Mouse (Mus musculus) A20 (cell line): ENCODE measurements at regions not wholly inside any gene's neighbourhood (a gene's known extent, or its start where the extent isn't known, plus 50 kb on each side); places are given as distances from the start of the nearest gene placed in this dataset.
"Not testable (repeated sequence)": the region's sequence is repeated elsewhere in the genome, so short reads cannot be mapped to it uniquely, and the experiment has no call there.

ENCODE experiments used
- DNase-seq: peaks from one replicate; pipeline ENCODE4 v3.0.0-alpha.2; 2011; ENCODE audit warnings: low read depth, low spot score

DNA sequence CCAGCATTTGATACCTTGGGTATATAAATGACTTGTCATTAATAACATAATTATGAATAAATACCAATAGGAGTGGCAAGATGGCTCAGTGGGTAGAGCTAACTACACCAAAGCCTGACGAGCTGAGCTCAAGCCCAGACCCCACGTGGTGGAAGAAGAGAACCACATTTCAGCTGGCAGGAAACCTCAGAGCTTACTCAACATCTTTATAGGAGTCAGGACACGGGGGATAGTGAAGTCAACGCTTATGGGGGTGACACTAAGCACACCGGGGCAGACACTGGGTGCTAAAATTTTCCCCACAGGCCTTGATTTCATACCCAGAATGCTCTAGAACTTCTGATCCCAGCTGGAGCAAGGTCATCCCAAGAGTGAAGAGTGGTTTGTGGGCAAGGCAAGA is 259.3 kb downstream of the Setd4 start:
- DNase-seq: no peak

DNA sequence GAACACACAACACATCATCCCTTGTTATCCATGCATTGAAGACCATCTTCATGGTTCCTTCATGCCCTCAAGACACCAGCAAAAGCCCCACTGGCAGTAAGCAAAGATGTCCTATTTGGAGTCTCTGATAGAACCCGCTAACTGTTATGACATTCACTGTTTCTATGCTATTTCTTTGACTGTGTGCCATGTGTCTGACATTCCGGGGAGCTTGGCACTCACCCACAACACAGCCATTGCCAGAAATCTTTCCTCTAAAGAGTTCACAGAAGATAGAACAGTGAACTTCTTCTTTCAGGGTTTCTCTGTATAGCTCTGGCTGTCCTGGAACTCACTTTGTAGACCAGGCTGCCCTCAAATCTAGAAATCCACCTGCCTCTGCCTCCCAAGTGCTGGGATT is 261.2 kb downstream of the Setd4 start:
- no peak for DNase-seq

DNA sequence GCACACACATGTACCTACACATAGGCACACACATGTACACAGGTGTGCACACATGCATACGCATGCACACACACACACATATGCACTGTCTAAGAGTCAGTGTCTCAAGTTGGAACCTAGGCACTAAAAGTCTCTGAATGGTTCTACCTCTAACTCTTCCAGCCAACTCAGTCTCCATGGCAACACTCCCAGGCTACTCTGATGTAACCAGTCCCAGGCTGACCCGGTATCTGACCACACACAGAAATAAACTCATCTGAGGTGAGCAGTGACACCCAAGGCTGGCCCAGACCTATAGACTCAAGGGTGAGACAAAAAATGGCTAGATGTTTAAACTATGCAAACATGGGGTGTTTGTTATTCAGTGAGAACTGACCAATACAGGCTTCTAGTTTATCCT is 262.1 kb downstream of the Setd4 start:
- no peak for DNase-seq

DNA sequence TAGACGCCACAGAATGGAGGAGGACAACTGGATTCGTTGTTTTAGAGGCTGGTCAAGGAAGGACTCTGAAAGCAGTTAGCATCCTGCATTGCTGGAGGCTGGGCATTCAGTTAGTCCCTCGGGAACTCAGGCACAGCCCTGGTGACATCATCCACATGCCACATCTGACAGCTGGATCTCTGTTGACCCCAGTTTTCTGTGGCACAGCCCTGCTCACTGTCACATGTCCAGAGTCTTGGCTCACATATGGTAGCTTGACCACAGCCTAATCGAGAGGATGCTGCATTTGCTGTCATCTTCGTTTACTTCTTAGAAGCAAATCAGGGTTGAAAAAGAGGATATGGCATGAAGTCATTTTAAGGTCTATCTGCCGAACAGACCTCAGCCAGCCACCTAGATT is 265.1 kb downstream of the Setd4 start:
- no peak for DNase-seq

DNA sequence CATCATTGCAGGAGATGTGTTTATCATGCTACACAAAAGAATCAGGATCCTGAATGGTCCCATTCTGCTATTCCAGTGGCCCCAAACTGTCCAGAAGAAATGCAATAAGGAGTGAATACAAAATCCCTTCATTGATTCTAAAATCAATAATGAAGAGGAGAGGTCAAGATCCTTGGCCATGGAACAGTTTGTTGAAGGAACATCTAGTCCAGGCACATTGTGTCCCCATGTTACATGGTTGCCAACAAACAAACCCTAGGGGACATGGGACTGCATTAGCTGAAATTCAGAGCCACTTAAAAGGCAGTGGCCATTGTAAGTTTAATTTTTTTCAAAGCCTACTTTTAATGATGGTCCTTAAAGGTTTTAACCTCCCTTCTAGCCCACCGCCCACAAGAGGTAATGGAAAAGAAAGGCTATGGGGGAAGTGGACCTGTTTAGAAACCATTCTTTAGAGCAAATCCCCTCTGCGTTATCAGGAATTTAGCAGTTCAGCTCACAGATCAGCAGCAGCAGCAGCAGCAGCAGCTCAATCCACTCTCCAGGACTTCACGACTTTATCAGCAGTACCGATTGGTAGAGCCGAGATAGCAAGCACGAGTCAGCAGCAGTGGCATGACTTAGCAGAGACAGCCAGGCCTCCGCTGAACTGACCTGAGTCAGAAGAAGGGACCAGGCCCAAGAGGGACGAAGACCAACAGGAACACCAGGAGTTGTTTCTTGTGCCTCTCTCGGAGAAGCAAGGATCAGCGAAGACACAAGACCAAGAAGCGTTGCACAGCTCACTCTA is 268.3 kb downstream of the Setd4 start:
- DNase-seq: no peak

DNA sequence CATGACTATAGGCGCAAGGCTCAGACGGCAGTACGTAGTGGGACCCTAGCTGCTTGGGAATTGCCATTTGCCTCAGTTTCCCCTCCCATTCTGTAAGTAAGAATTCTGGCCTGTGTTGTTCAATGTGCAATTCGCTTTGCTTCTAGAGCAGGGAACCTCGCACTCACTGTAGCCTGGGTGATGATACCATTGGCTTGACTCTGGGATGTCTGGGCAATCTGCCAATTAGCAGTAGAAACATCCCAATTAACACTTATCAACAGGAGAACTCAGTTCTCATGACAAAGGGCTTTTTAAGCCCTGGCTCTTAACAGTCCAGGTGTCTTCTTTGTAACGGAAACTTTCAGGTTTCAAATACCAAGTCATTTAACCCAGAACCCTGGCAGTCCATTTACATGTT is 270.2 kb downstream of the Setd4 start:
- DNase-seq: no peak

DNA sequence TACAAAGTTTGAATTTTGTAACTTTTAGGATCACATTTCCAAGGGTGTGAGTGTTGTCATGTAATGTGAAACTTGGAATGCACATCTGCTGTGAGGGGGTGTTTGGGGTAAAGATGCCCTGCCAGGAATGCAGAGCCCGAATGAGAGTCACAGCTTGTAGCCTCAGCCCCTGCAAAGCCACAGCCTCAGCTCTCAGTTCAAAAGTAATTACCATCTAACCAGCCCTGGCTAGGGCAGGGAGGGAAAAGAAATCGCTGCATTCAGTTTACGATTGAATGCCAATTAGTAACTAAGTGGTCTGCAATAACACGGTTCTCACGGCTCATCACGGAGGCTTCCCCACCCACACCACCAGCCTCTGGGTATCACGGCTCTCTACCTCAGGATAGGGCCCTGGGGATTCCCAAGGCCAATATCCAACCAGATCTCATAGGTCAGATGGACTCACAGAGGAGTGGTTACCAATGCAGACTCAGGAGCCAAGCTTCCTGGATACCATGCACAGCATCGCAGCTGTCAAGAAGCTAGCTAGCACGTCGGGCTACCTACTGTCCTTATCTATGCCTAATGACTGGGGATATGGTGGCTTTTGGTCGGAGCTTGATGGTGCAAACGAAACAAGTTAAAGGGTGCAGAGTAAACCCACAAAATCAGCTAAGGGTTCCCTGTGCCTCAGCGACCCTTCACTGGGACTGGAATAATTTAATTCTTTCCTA is 275.0 kb downstream of the Setd4 start:
- DNase-seq: no peak

DNA sequence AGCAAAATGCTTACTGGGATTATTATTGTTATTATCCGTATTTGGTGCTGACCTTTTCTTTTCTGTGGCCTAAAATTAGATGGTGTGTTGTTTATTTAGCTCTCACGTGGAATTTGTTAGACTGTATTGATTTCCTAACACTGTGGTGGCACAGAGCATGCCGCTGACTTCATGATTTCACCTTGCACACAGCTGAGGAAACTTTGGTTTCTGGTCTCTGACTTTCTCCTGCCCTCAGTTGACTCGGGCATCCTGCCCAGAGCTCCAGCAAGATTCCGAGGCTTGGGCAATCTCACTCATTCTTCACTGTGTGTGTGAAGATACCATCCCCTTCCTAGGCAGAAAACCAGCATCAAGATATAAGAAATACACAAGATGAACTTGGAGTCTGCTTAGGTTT is 279.0 kb downstream of the Setd4 start:
- DNase-seq: no peak

DNA sequence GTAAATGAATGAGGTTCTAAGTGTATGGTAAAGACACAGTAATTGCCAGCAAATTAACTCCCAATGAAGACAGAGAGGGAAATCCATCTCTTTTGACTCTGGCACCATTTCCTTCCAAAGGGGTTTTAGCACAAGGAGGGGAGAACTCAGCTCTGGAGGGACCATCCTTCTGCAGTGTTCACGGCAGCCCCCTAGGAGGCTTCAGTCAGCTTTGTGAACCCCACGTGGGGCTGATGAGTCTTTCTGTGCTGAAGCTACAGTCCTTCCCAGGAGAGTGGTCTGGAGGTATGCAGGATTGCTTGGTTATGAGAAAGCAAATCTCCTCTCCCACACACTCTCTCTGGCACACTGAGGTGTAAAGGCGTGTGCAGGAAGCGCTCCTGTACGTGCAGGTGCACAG is 280.7 kb downstream of the Setd4 start:
- DNase-seq: no peak

DNA sequence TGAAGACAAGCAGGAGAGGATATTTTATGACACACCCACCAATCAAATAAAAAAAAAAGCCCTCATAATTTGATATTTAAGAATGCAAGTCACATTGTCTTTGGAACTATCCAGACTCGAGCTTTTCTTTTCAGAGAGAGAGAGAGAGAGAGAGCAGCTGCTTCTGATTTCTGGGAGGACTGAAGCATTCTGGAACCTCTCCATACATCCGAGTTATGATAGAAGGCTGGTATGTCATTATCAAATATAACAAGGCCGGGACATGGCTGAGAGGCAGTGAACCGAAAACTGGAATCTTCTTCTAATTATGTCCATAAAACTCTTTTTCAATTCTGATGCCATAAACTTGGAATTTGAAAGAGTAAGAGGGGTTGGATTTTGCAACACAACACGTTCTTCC is 284.3 kb downstream of the Setd4 start:
- DNase-seq: no peak

DNA sequence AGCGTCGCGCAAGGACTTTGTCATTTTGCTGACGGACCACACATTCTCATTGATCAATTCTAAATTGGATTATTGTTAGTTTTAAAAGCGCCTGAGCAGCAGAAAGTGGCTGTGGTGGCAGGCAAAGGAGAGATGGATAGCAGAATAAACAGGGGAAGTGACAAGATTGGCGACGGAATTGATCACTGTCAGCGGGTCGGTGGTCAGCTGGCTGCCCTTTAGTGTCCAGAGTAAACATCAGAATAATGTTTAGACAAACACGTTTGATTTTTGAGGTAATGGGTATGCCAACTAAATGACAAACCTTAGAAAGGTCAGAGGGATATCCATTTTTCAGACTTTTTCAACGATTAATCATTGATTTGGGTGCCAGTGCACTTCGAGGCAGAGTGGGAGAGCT is 292.2 kb downstream of the Setd4 start:
- DNase-seq: no peak

DNA sequence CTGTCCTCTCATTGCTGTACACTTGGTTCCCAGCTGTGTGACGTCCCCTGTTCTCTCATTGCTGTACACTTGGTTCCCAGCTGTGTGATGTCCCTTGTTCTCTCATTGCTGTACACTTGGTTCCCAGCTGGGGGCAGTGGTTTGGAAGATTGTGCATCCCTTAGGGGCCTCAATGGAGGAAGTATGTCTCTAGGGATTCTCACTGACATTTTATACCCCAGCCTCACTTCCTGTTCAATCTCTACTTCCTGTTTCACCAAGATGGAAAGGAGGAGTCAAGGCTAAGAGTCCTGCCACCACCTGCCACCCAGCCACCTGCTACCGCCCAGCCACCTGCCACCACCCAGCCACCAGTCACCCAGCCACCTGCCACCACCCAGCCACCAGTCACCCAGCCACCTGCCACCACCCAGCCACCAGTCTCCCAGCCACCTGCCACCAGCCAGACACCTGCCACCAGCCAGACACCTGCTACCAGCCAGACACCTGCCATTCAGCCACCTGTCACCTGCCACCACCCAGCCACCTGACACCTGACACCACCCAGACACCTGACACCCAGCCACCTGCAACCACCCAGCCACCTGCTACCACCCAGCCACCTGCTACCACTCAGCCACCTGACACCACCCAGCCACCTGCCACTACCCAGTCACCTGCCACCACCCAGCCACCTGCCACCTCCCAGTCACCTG is 295.1 kb downstream of the Setd4 start:
- DNase-seq: no peak

DNA sequence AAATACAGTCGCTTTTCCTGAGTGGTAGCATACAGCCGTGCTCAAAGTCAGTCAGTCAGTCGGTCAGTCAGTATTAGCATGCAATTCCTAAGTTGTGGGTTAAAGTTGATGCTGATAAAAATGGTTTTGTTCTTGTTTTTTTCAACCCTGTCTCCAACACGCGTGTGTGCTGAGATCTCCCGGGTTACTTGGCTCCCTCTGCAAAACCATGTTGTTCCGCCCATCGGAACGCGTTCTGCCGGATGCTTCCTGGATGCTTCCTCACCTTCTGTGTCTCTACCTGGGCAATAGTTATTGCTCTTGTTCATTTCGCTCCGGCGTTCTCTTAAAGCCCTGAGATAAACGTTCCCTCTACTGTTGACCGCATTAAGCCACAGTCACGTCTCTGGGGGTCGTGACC is 296.9 kb downstream of the Setd4 start:
- DNase-seq: no peak

DNA sequence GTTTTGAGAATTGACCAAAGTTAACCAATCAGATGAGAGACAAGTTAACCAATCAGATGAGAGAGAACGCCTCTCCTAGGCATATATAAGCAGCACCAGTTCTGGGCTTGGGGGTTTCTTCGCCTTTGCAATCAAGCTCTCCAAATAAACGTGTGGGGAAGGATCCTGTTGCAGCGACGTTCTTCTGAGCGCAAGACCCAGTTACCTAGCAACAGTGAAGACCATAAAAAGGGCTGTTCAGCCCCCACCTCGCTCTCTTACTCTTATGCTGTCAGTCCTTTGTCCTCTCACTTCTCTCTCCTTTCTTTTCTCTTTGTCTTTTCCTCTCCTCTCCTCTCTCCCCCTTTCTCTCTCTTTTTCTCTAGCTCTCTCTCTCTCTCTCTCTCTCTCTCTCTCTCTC is 297.7 kb downstream of the Setd4 start:
- not testable (repeated sequence) for DNase-seq

DNA sequence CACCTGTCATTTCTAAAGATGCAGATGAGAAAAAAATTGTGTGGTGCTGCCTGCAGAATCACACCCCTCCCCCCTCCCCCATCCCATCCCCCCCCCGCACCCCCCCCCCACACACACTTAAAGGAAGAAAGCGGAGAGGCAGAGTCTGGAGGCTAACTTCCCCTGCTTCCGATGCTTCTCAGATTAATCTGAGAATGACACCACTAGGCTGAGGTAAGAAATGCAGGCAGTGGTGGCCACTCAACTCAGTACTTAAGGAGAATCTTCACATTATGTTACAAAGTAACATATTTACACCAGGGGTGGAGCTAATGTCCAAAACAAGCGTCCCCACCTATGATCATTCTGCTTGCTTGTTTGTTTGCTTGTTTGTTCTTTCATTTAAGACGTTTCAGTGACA is 309.4 kb downstream of the Setd4 start:
- DNase-seq: no peak

DNA sequence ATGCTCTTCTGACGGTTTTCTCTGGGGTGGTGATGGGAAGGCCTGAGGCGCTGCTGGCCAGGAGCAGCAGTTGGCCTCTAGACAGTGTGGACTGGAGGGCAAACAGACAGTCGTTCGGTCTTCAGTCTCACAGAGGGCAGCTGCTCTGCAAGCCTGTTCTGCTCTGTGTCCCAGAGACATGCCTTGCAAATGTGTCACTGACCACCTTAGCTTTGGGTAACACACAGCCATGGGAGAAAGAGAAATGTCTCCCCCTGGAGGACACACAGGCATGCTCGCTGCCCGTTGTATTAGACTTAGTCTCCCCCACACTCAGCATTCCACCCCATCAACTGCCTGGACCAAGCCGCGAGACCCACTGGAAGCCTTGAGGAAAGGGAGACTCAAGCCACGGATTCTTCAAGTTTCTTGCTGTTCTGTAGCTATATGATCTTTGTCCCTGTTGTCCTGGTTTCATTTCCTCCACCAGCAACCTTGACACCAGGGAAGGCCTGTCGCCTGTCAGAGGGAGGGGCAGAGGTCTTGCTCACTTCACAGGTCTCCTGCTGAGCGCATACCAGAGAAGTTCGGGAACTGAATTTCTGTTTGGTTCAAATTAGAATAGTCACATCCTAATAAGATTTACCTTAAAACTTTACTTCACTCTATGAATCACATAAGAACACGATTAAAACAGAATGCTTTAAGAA is 310.8 kb downstream of the Setd4 start:
- DNase-seq: peak; percentile 61

DNA sequence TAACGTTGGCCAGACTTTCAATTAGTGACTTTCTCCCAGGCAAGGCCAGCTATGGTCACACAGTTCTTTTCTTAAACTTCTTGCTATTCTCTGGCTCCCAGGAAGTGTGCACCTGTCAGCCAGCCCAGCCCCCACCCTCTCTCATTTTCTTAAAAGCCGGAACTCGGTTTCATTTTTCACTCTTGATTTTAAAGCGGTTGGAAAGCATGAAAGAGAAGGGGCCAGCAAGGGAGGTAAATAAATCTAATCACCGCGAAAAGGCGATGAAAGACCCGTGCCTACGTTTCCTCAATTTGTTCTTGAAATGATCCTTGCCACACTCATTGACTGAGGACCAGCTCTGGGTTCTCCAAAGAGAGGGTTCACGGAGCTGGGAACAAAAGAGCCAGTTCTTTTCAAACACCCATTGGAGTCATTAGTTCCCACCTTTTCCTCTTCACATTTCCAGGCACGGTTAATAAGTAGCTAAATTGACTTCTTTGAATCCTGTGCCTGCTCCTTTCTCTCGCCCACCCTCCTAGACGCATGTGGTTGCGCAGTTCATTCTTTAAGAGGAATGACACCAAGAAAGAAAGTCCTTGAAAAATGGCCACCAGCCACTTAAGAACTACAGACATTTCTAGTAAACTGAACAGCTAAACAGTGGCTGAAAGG is 311.6 kb downstream of the Setd4 start:
- no peak for DNase-seq

DNA sequence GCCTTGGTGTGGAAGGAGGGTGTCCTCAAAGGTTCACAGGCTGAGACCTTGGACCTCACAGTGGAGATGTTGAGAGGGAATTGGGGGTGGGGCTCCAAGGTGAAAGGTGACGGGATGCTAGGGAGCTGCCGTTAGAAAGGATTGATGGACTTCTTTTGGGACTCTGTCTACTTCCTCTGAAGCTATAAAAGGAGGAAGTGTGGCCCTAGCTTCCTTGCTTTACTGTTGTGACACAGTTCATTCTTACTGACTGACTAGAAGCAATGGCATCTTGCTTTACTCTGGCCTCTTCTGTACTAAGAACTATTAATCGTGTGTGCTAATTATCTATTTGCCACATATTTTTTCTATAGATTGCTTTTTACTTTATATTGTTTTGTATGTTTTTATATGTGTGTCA is 315.8 kb downstream of the Setd4 start:
- no peak for DNase-seq

DNA sequence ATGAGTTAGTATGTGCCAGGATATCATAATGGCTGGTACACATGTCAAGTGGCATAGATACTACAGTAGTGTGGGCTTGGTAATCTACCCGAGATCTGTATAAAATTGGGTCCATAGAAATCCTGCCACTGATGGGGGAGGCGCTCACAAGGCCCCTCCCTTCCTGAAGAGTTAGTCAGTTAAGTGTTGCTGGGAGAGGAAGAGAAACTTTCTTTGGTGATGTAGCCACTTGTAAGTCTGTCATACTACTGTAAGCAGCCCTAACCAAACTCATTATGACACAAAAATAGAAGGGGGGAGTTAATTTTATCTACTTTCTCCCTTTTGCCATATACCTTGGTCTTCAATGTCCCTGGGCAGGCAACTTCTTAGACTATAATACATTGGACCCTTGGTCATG is 316.3 kb downstream of the Setd4 start:
- no peak for DNase-seq

DNA sequence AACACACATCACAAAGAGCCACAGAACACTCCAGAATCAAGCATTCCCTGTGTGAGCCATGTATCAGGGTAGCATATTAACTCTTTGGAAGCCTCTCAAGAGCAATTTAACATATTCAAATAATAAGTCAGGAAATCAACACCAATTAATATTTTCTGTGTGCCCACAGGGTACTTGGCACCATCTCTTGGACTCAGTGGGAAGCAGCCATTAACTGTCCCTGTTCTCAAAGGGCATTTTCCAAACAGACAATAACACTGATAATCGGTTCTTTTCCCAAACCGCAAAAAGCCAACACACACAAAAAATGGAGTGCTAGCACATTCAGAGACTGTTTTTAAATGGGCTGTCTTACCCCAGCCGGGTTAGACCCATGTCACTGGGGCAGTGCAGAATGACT is 317.0 kb downstream of the Setd4 start:
- no peak for DNase-seq

DNA sequence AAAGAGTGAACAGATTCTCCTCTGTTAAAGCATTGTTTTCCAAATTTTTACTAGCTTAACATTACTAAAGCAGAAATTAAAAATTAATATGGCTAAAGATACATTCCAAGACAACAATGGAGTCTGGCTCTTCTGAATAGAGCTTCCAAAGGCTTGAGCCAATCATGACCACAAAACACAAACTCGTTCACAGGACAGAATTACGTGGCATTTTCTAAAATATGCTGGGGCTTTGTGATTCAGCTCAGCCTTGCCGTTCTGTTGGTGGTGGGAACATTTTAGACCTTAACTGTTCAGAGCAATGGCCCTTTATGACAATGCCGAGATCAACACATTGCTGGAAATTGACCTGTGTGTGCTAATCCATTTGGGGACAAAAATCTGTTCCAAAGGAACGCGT is 318.7 kb downstream of the Setd4 start:
- DNase-seq: no peak

DNA sequence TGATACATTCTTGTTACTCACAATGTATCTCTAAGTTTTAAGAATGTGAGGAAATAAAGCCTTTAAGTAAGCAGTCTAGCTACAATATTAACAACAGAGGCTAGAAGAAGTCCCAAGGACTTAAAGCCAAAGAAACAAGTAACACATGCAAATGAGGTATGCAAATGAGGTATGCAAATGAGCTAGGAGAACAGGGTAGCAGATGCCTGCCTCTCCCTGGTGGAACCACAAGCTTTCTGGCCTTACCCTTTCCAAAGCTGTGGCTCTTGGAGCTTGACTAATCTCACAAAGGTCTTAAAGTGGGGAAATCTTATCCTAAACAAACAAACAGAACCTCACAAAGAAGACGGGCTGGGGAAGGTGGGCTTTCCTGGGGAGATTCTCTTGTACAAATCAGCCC is 322.1 kb downstream of the Setd4 start:
- DNase-seq: no peak
